ENCODE assay signal across 6 mouse cellular contexts in genomic region chr12:91557358-91558005, GRCm38 (mm10). TPM values are rescaled to one million over a fixed set of nuclear protein-coding genes. Genes with fewer than 3 reads are reported as not detected.
A peak's percentile ranks its signal among the peaks of the same experiment; 100 is the strongest.
DNase-seq lines count a peak whose midpoint lies in the region; ATAC-seq and TF ChIP-seq lines count a peak whose summit lies in the region.
"Not testable (repeated sequence)": the region's sequence is repeated elsewhere in the genome, so short reads cannot be mapped to it uniquely, and the experiment has no call there.

No protein-coding gene starts in this region.

- H3K27ac ChIP-seq in forebrain, embryonic 12.5 days; hindbrain, embryonic 13.5 days; kidney, embryonic 15.5 days; liver, embryonic 12.5 days; lung, embryonic 14.5 days (ENCODE audit: low read depth); midbrain, embryonic 12.5 days (replicated peaks): not testable (repeated sequence)

- H3K9me3 ChIP-seq in forebrain, embryonic 12.5 days; hindbrain, embryonic 13.5 days; kidney, embryonic 15.5 days (replicated peaks); liver, embryonic 12.5 days (replicated peaks); lung, embryonic 14.5 days (ENCODE audit: low read depth, low read length); midbrain, embryonic 12.5 days: not testable (repeated sequence)

- H3K4me2 ChIP-seq in forebrain, embryonic 12.5 days; hindbrain, embryonic 13.5 days; kidney, embryonic 15.5 days; liver, embryonic 12.5 days; lung, embryonic 14.5 days; midbrain, embryonic 12.5 days (replicated peaks): not testable (repeated sequence)

- H3K4me3 ChIP-seq in forebrain, embryonic 12.5 days (replicated peaks); hindbrain, embryonic 13.5 days; kidney, embryonic 15.5 days (replicated peaks); liver, embryonic 12.5 days; lung, embryonic 14.5 days (ENCODE audit: low read depth, low read length); midbrain, embryonic 12.5 days: not testable (repeated sequence)

- TF ChIP-seq CTCF in lung, embryonic 14.5 days (IDR thresholded peaks at IDR 0.05; ENCODE audit: low read depth) = not testable (repeated sequence)

- not testable (repeated sequence) for DNase-seq in lung, embryonic 14.5 days

- WGBS in forebrain, embryonic 12.5 days = 70% methylated on average over 8 of the region's 8 CpGs
- 88% methylated on average over 8 of the region's 8 CpGs for WGBS in hindbrain, embryonic 13.5 days
- WGBS in kidney, embryonic 15.5 days = 85% methylated on average over 8 of the region's 8 CpGs
- 87% methylated on average over 8 of the region's 8 CpGs for WGBS in liver, embryonic 12.5 days (ENCODE audit: insufficient replicate concordance)
- WGBS in lung, embryonic 14.5 days = 78% methylated on average over 8 of the region's 8 CpGs
- WGBS in midbrain, embryonic 12.5 days = 90% methylated on average over 8 of the region's 8 CpGs

- H3K27me3 ChIP-seq in forebrain, embryonic 12.5 days; hindbrain, embryonic 13.5 days; kidney, embryonic 15.5 days; liver, embryonic 12.5 days (replicated peaks); lung, embryonic 14.5 days (ENCODE audit: insufficient read depth, low read length); midbrain, embryonic 12.5 days: not testable (repeated sequence)

- peaks cover 14% of the 10 kb centered on the region for H3K36me3 ChIP-seq in forebrain, embryonic 12.5 days (replicated peaks)
- peaks cover 19% of the 10 kb centered on the region for H3K36me3 ChIP-seq in hindbrain, embryonic 13.5 days
- H3K36me3 ChIP-seq in kidney, embryonic 15.5 days = peaks cover 41% of the 10 kb centered on the region
- peaks cover 53% of the 10 kb centered on the region for H3K36me3 ChIP-seq in liver, embryonic 12.5 days
- peaks cover 38% of the 10 kb centered on the region for H3K36me3 ChIP-seq in lung, embryonic 14.5 days (ENCODE audit: insufficient read depth)
- peaks cover 28% of the 10 kb centered on the region for H3K36me3 ChIP-seq in midbrain, embryonic 12.5 days

- H3K4me1 ChIP-seq in forebrain, embryonic 12.5 days; hindbrain, embryonic 13.5 days (replicated peaks); kidney, embryonic 15.5 days; liver, embryonic 12.5 days; lung, embryonic 14.5 days (ENCODE audit: insufficient read depth); midbrain, embryonic 12.5 days: not testable (repeated sequence)

- peak; percentile 67; the same call in 1 of the 2 replicates for ATAC-seq in forebrain, embryonic 12.5 days (ENCODE audit: low FRiP score)
- 0 out of 2 replicates have a peak, but pooled peaks have one; percentile 13 for ATAC-seq in hindbrain, embryonic 13.5 days (ENCODE audit: low FRiP score)
- peak; percentile 86 for ATAC-seq in kidney, embryonic 15.5 days (replicated peaks; ENCODE audit: low FRiP score)
- peak; percentile 73 for ATAC-seq in liver, embryonic 12.5 days
- ATAC-seq in lung, embryonic 14.5 days (ENCODE audit: insufficient read depth) = peak; percentile 89
- ATAC-seq in midbrain, embryonic 12.5 days (ENCODE audit: low FRiP score, low read depth) = peak; percentile 65

- H3K9ac ChIP-seq in forebrain, embryonic 12.5 days; hindbrain, embryonic 13.5 days; kidney, embryonic 15.5 days; liver, embryonic 12.5 days; lung, embryonic 14.5 days; midbrain, embryonic 12.5 days (replicated peaks): not testable (repeated sequence)

RNA-seq across cellular contexts. Expression of gene Gtf2a1, which starts 32.8 kb away (rescaled TPM):
- polyA plus RNA-seq in forebrain, embryonic 12.5 days (2016; fragmentation: Nextera tagmentation; extraction: Ambion mirVana) = 63.6 and 69.4 TPM in 2 replicates
- polyA plus RNA-seq in hindbrain, embryonic 13.5 days (2015; fragmentation: Nextera tagmentation; extraction: Ambion mirVana) = 74.1 and 77.0 TPM in 2 replicates
- 46.6 and 50.0 TPM in 2 replicates for polyA plus RNA-seq in kidney, embryonic 15.5 days (2015; fragmentation: Nextera tagmentation; extraction: Ambion mirVana)
- polyA plus RNA-seq in liver, embryonic 12.5 days (2016; fragmentation: Nextera tagmentation; extraction: Ambion mirVana) = 28.0 and 29.3 TPM in 2 replicates
- polyA plus RNA-seq in lung, embryonic 14.5 days (2014; fragmentation: Nextera tagmentation; extraction: Ambion mirVana) = 36.1 and 38.2 TPM in 2 replicates
- 80.7 and 88.4 TPM in 2 replicates for polyA plus RNA-seq in midbrain, embryonic 12.5 days (2016; fragmentation: Nextera tagmentation; extraction: Ambion mirVana)

Comparison
In these comparisons a context has a peak if more than half of its experiments do, and no peak if none do; other contexts are left out.
1. ATAC-seq: peak in every context shown above with its lines; median percentile 89 in lung, embryonic 14.5 days; 86 in kidney, embryonic 15.5 days; 73 in liver, embryonic 12.5 days; 67 in forebrain, embryonic 12.5 days; 65 in midbrain, embryonic 12.5 days; 13 in hindbrain, embryonic 13.5 days.